Mouse (Mus musculus) kidney, adult 2 months (tissue): ENCODE data around the gene Rnf214.

Source experiments
- CTCF ChIP-seq: fragments of 200-500 bp; conservative IDR thresholded peaks from 2 replicates; pipeline ENCODE4 v1.5.1; 2011; ENCODE audit warnings: low read depth, mild to moderate bottlenecking, control low read depth, low read length, moderate library complexity, mixed read lengths; ENCODE audit not compliant: insufficient read depth, insufficient read length
- POLR2A ChIP-seq: fragments of 200-500 bp; IDR thresholded peaks from one replicate; pipeline ENCODE4 v1.6.1; 2011; ENCODE audit warnings: low read depth, low read length, control low read depth

GRCm38 (mm10) chr9:45917041-45917934 is 10.6 kb upstream of the Rnf214 start:
- TF ChIP-seq CTCF = no peak
- no peak for TF ChIP-seq POLR2A
